Mouse (Mus musculus): Measurements from ENCODE around the gene Vmn1r220. TPM values are rescaled to one million over a fixed set of nuclear protein-coding genes. Genes with fewer than 3 reads are reported as not detected.
"Not testable (repeated sequence)": the region's sequence is repeated elsewhere in the genome, so short reads cannot be mapped to it uniquely, and the experiment has no call there.

The Vmn1r220 gene
- total RNA-seq (2014; fragmentation: Nextera tagmentation) (not detected in 2 replicates), total RNA-seq (2017) (0.06 and 0.16 TPM in 2 replicates), polyA plus RNA-seq (2012) (not detected in 2 replicates)

GRCm38 (mm10) chr13:23187875-23188274, at the start of gene Vmn1r220:
Vmn1r220 (minus strand) TSS chr13:23187975.
- no peaks in the 10 kb centered on the region for H3K9me3 ChIP-seq (replicated peaks)
- DNase-seq (ENCODE audit: low spot score) (no peak), ATAC-seq (ENCODE audit: extremely low read depth, insufficient number of reproducible peaks, low FRiP score, poor library complexity, severe bottlenecking) (no peak)
- H3K4me3 ChIP-seq (ENCODE audit: low read depth, low read length): no peak within 1 kb of the TSS
- no peaks in the 10 kb centered on the region for H3K27me3 ChIP-seq (ENCODE audit: insufficient read depth, low read length)
- H3K4me1 ChIP-seq (ENCODE audit: insufficient read depth, low read depth, low read length): no peaks in the 10 kb centered on the region
- H3K36me3 ChIP-seq (replicated peaks): no peaks in the 10 kb centered on the region
- no peak for TF ChIP-seq GATA2 (IDR thresholded peaks at IDR 0.05; ENCODE audit: borderline replicate concordance, low read depth, low read length)
- no peak for TF ChIP-seq POLR2AphosphoS5 (IDR thresholded peaks at IDR 0.05; ENCODE audit: insufficient replicate concordance, low read depth, low read length)
- no peak for TF ChIP-seq TAL1 (conservative IDR thresholded peaks at IDR 0.05; ENCODE audit: low read depth, low read length)
- no peak for TF ChIP-seq GATA1 (IDR thresholded peaks at IDR 0.05; ENCODE audit: borderline replicate concordance, low read length)
- no peak for TF ChIP-seq CTCF (IDR thresholded peaks at IDR 0.05; ENCODE audit: low read depth, low read length)

GRCm38 (mm10) chr13:23235847-23236246, 48.1 kb upstream of the Vmn1r220 start, which contains the start of gene Vmn1r222:
Vmn1r222 (minus strand) TSS chr13:23235947.
- not testable (repeated sequence) for H3K4me1 ChIP-seq (ENCODE audit: insufficient read depth, low read depth, low read length); H3K36me3 ChIP-seq (replicated peaks); H3K4me3 ChIP-seq (ENCODE audit: low read depth, low read length); ATAC-seq (ENCODE audit: extremely low read depth, insufficient number of reproducible peaks, low FRiP score, poor library complexity, severe bottlenecking); H3K9me3 ChIP-seq (replicated peaks); DNase-seq (ENCODE audit: low spot score); H3K27me3 ChIP-seq (ENCODE audit: insufficient read depth, low read length)

GRCm38 (mm10) chr13:23213827-23214226, 26.1 kb upstream of the Vmn1r220 start, which contains the start of gene Vmn1r221:
Vmn1r221 (plus strand) TSS chr13:23214127.
- DNase-seq (ENCODE audit: low spot score); H3K36me3 ChIP-seq (replicated peaks); ATAC-seq (ENCODE audit: extremely low read depth, insufficient number of reproducible peaks, low FRiP score, poor library complexity, severe bottlenecking); H3K9me3 ChIP-seq (replicated peaks); H3K4me3 ChIP-seq (ENCODE audit: low read depth, low read length); H3K27me3 ChIP-seq (ENCODE audit: insufficient read depth, low read length); H3K4me1 ChIP-seq (ENCODE audit: insufficient read depth, low read depth, low read length): not testable (repeated sequence)

GRCm38 (mm10) chr13:23203885-23204284, 16.1 kb upstream of the Vmn1r220 start:
- DNase-seq (ENCODE audit: low spot score); H3K27me3 ChIP-seq (ENCODE audit: insufficient read depth, low read length); ATAC-seq (ENCODE audit: extremely low read depth, insufficient number of reproducible peaks, low FRiP score, poor library complexity, severe bottlenecking): not testable (repeated sequence)

GRCm38 (mm10) chr13:23166471-23166870, 21.3 kb downstream of the Vmn1r220 start:
- H3K9me3 ChIP-seq (replicated peaks): not testable (repeated sequence)

More at GRCm38 (mm10) chr13:23203885-23204284, 16.1 kb upstream of the Vmn1r220 start:
- H3K9me3 ChIP-seq (replicated peaks); H3K4me3 ChIP-seq (ENCODE audit: low read depth, low read length); H3K36me3 ChIP-seq (replicated peaks); H3K4me1 ChIP-seq (ENCODE audit: insufficient read depth, low read depth, low read length): not testable (repeated sequence)

GRCm38 (mm10) chr13:23159012-23159411, 28.8 kb downstream of the Vmn1r220 start, which contains the start of gene Vmn1r219:
Vmn1r219 (plus strand) TSS chr13:23159312.
- ATAC-seq (ENCODE audit: extremely low read depth, insufficient number of reproducible peaks, low FRiP score, poor library complexity, severe bottlenecking) (no peak), DNase-seq (ENCODE audit: low spot score) (no peak)
- no peaks in the 10 kb centered on the region for H3K4me1 ChIP-seq (ENCODE audit: insufficient read depth, low read depth, low read length)
- H3K27me3 ChIP-seq (ENCODE audit: insufficient read depth, low read length): no peaks in the 10 kb centered on the region
- no peak within 1 kb of the TSS for H3K4me3 ChIP-seq (ENCODE audit: low read depth, low read length)
- H3K9me3 ChIP-seq (replicated peaks): no peaks in the 10 kb centered on the region
- H3K36me3 ChIP-seq (replicated peaks): no peaks in the 10 kb centered on the region
- TF ChIP-seq GATA2 (IDR thresholded peaks at IDR 0.05; ENCODE audit: borderline replicate concordance, low read depth, low read length): no peak
- TF ChIP-seq POLR2AphosphoS5 (IDR thresholded peaks at IDR 0.05; ENCODE audit: insufficient replicate concordance, low read depth, low read length): no peak
- no peak for TF ChIP-seq GATA1 (IDR thresholded peaks at IDR 0.05; ENCODE audit: borderline replicate concordance, low read length)
- no peak for TF ChIP-seq TAL1 (conservative IDR thresholded peaks at IDR 0.05; ENCODE audit: low read depth, low read length)
- no peak for TF ChIP-seq CTCF (IDR thresholded peaks at IDR 0.05; ENCODE audit: low read depth, low read length)

More at GRCm38 (mm10) chr13:23166471-23166870, 21.3 kb downstream of the Vmn1r220 start:
- not testable (repeated sequence) for DNase-seq (ENCODE audit: low spot score); ATAC-seq (ENCODE audit: extremely low read depth, insufficient number of reproducible peaks, low FRiP score, poor library complexity, severe bottlenecking); H3K4me1 ChIP-seq (ENCODE audit: insufficient read depth, low read depth, low read length); H3K4me3 ChIP-seq (ENCODE audit: low read depth, low read length); H3K36me3 ChIP-seq (replicated peaks); H3K27me3 ChIP-seq (ENCODE audit: insufficient read depth, low read length)

- Histone ChIP-seq H3K4me3 (ENCODE audit: low read depth, low read length) (no peak overlapping the region), H3K4me1 (ENCODE audit: insufficient read depth, low read depth, low read length) (no peaks in the 10 kb centered on the region), H3K27me3 (ENCODE audit: insufficient read depth, low read length) (no peaks in the 10 kb centered on the region), H3K36me3 (replicated peaks) (no peaks in the 10 kb centered on the region), H3K9me3 (replicated peaks) (no peaks in the 10 kb centered on the region)
- TF ChIP-seq TAL1 (conservative IDR thresholded peaks at IDR 0.05; ENCODE audit: low read depth, low read length) (no peak), GATA2 (IDR thresholded peaks at IDR 0.05; ENCODE audit: borderline replicate concordance, low read depth, low read length) (no peak), CTCF (IDR thresholded peaks at IDR 0.05; ENCODE audit: low read depth, low read length) (no peak), POLR2AphosphoS5 (IDR thresholded peaks at IDR 0.05; ENCODE audit: insufficient replicate concordance, low read depth, low read length) (no peak), GATA1 (IDR thresholded peaks at IDR 0.05; ENCODE audit: borderline replicate concordance, low read length) (no peak)
- DNase-seq (ENCODE audit: low spot score): no peak
- no peak for ATAC-seq (ENCODE audit: extremely low read depth, insufficient number of reproducible peaks, low FRiP score, poor library complexity, severe bottlenecking)
Observed at GRCm38 (mm10) chr13:23157848-23158247, 29.9 kb downstream of the Vmn1r220 start.

Measured in G1E (cell line).